Mouse (Mus musculus): Measurements from ENCODE around the gene Zfand2a.

- no peak for TF ChIP-seq TAL1 (IDR thresholded peaks at IDR 0.05; ENCODE audit: low read length)
- TF ChIP-seq GATA1 (IDR thresholded peaks at IDR 0.05; ENCODE audit: low read length): no peak
Measured at GRCm38 (mm10) chr5:139442962-139443361, 41.4 kb downstream of the Zfand2a start.

Measured in erythroblast, embryonic 14.5 days (primary cell).